Mouse (Mus musculus): Measurements from ENCODE around the gene Rps19bp1.

DNA sequence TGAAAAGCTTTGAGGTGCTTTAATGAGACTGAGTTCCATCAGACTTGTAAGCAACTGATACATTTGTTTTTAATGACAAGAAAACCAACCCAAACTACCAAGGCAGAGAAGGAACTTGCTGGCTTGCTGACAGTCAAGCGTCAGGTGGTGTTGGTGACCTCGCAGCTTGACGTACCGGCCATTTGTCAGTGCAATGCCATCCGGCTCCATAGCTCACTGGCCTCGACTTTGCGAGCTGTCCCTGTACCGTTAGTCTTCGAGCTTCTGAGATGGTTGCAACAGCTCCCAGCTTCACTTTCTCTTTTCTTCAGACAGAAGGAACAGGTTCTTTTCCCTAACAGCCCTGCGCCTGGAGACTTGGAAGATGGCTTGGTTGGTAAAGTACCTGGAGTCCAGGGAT, 46.6 kb downstream of the Rps19bp1 start:
- TF ChIP-seq CTCF (IDR thresholded peaks at IDR 0.05; ENCODE audit: low read depth) (no peak), EP300 (optimal IDR thresholded peaks at IDR 0.05) (no peak)

Data from stomach, postnatal 0 days (tissue).